Mouse (Mus musculus): ENCODE results near the gene Tbx10.
"Not testable (repeated sequence)": the region's sequence is repeated elsewhere in the genome, so short reads cannot be mapped to it uniquely, and the experiment has no call there.

The Tbx10 gene

DNA sequence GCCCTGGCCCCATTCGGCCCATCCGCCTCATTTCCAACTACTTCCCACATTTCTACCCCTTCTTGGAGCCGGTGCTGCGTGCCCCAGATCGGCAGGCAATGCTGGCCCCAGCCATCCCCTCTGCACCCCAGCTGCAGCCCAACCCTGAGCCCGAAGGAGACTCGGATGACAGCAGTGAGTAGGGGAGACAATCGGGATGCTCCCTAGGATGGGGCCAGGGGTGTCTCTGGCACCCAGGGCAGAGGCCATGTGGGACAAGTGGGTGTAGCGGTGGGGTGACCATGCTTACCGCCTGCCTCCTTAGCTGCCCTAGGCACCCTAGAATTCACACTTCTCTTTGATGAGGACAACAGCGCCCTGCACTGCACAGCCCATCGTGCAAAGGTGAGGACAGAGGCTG, 11.1 kb downstream of the Tbx10 start:
- no peak for DNase-seq (ENCODE audit: low spot score in 2 of 2)

DNA sequence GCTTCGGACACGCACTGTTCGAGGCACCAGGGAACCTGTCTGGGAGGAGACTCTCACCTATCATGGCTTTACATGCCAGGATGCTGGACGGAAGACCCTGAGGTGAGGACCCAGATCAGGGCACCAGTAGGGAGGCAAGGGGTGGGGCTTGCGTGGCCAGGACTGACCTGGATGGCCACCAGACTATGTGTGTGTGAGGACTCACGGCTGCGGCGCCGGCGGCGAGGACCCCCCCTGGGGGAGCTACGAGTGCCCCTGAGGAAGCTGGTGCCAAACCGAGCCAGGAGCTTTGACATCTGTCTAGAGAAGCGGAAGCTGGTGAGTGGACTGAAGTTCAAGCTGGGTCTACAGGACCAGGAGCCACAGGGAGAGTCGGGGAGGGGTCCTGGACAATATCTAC, 11.8 kb downstream of the Tbx10 start:
- no peak for DNase-seq (ENCODE audit: low spot score in 2 of 2)

DNA sequence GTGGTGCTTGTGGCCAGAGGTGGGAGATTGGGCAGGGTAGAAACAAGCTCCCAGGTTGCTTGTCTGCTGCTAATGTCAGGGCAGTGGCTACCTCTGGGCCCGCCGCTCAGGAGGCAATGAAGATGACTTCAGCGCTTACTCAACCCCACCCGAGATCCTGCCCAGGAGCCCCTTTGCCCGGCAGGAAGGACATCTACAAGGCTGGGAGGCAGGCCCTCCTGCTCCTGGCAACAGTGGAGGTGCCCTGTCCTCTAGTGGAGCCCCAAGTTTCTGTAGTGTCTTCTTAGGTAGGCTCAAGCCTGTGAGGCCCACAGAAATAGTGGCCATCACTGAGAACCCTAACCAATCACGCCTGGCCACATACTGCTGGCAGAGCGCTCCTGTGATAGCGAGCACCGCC, 12.5 kb downstream of the Tbx10 start:
- no peak for DNase-seq (ENCODE audit: low spot score in 2 of 2)

DNA sequence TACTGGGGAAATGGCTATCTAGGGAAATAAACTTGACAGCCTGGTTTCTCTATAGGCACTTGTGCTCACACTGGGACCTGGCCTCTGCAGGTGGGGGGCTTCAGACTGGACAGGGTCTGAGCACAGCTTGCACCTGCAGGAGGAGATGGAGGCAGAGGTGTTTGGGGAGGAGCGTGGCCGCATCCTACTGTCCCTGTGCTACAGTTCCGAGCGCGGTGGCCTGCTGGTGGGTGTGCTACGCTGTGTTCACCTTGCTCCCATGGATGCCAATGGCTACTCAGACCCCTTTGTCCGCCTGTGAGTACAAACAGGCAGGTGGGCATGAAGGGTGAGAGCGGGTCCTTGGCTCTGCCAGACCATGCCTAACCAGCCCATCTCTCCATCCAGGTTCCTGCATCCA, 13.4 kb downstream of the Tbx10 start:
- DNase-seq (ENCODE audit: low spot score in 2 of 2): no peak

DNA sequence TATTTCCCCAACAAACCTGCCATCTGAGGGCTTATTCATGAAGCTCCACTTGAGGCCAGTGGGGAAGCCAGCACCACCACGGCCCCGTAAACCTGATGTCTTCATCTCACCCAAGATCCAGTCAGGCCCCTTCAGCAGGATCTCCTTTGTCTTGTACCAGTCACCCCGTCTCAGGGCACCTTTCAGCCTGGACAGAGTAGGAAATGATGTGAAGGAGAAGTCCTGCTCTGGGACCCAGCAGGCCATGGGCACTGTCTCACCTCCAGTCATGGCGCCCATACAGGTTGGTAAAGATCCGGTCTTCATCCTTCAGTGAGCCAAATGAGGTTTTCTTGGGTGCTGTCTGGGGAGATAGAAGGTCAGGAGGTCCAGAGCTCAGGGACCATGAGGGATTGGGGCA, 18.5 kb downstream of the Tbx10 start:
- DNase-seq (ENCODE audit: low spot score in 2 of 2): no peak

DNA sequence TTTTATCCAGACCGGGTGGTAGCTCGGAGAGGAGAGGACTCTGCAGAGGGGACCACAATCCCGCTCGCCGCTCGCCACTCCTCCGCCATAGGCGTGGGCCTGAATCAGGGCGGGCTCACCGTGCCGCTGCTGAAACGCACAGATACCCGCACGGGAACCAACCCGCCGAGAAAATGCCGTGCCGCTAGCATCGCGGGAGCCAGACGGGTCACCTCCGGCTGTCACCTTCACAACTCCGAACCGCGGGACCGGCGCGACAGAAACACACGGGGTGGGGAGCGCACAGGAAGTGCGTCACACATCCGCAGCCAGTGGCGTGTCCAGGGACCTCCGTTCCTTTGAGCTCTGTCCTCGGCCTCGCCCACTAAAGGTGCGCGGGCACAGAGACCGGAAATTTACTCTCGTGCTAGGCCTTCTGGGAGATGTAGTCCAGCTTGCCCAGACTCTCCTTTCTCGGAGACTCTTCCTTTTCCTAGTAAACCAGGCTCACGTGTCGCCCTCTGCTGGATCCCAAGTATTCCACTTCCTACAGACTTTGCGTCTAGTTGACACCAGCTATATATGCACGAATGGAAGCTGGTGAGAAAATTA, 20.0 kb downstream of the Tbx10 start, which contains the start of gene Ndufv1:
TSS of gene Ndufv1 (minus strand) at position 375 of the 591 bp plus-strand sequence.
- peak; percentile 96 to 98 for DNase-seq (ENCODE audit: low spot score in 2 of 2)

DNA sequence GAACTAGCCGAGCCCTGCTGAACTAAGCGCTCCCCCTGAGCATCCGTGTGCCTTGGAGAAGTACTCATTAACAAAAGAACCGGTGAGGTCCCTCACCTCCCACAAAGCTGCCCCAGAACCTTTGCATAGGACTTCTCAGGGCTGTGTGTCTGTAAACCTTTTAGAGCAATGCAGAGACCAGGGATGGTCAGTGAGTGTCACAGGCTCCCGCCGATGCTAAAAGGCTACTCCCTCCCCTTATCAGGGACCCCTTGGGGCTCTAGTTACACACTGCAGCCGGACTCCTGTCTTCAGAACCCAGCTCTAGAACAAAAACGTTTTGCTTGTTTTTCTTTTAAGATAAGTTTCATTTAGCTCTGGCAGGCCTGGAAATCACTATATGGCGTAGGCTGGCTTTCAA, 20.5 kb downstream of the Tbx10 start:
- DNase-seq (ENCODE audit: low spot score in 2 of 2): no peak

DNA sequence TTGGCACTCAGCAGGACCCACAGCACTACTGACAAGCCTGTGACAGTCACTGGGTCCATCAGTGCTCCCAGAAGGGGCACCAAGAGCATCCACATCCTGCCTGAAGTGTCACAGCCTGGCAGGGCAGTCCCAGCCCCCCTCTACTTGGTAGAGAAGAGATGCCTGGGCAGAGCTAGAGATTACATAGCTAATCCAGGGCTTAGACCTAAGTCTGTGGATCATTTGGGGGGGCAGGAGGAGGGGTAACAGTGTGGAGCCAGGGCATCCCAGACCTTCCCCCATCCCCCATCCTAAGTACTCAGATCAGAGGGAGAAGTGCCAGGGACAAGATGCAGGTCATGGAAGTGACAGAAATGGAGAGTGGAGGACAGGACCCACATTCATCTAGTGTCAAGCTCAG, 22.2 kb downstream of the Tbx10 start:
- no peak for DNase-seq (ENCODE audit: low spot score in 2 of 2)

DNA sequence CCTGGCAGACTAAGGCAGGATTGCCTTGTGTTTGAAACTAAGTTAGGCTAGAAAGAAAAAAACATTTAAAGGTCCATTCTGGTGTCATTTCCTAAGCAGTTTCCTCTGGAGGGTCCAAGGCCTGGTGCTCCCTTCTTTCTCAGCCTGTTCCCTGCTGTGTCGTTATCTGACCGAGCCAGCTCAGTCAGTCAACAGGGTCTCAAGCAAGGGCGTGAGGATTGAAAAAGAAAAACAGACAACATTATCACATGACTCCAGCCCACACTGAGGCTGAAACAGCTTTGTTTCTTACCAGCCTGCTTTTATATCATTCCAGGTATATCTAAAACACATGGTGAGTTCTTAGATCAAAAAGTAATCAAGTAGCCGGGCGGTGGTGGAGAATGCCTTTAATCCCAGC, 23.1 kb downstream of the Tbx10 start:
- no peak for DNase-seq (ENCODE audit: low spot score in 2 of 2)

DNA sequence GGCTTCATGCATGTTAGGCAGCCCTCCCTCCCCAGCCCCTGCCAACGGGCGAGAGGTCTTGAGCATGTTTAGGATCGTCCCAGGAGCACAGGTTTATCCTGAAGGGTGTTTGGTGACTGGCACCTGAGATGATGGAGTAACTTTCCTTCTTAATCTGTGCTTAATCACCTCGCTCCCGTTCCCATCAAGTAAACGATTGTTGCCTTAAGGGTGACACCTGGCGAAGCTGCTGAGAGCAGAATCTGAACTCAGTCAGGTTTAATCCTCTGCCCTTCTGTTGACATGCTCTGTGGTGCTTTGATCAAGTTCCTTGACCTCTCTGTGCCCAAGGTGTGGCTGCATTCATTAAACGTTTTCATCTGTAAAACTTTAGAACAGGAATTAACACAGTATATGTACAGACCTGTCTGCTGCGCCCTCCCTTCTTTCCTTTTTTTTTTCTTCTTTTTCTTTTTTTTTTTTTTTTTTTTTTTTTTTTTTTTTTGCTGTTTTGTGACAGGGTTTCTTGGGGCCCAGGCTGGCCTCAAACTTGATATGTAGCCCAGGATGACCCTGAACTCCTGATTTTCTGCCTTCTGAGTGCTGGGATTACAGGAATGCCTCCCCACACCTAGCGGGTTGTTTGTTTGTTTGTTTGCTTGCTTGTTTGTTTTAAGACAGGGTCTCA, 25.5 kb downstream of the Tbx10 start:
- DNase-seq (ENCODE audit: low spot score in 2 of 2): no peak

DNA sequence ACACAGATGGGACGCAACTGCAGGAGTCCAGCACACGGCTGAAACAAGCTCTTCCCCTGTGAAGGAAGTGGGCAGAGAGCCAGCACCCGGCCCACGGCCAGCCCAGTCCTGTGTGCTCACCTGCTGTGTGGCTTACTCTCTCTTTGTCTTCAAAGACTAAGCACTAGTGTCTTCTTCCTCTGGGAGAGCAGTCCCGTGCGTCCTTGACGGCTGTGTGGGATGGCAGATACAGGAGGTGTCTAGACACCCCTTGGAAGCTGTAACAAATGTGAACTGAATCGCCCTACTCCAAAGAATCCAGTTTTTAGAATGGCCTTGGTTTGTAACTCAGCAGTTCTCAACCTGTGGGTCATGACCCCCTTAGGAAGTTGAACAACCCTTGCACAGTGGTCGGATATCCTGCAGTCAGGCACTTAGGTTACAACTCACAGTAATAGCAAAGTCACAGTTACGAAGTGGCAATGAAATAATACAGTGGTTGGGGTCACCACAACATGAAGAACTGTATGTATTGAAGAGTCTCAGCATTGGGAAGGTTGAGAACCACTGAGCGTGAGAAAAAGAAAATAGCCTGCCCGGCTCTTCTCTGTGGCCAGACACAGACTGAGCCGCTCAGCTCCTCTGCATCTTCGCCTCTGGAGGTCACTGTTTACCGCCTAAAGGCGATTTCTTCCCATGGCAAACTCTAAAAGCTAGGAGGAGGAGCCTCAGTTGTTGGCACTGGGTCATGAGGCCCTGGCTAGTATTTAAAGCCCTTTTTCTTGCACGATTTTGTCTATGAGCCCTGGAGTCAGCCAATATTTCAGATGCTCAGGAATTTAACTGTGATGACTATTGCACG, 26.4 kb downstream of the Tbx10 start:
- peak; percentile 62 to 68 for DNase-seq (ENCODE audit: low spot score in 2 of 2)

DNA sequence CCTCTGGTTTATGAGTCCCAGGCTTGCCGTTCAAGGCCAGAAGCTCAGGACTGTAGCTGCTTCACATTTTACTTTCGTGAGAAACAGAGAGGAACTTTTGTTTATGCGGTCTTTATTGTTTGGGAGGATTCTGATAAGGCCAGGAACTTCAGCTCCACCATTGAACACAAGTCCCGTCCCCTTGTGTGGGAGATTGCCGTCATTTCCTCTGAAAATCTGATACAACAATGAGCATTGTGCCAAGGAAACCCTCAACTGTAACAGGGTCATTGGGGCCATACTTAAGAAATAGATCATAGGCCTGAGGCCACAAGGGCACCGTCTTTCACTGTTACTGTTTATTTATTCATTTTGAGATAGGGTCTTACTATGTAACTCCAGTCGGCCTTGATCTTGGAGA, 30.6 kb downstream of the Tbx10 start:
- no peak for DNase-seq (ENCODE audit: low spot score in 2 of 2)

DNA sequence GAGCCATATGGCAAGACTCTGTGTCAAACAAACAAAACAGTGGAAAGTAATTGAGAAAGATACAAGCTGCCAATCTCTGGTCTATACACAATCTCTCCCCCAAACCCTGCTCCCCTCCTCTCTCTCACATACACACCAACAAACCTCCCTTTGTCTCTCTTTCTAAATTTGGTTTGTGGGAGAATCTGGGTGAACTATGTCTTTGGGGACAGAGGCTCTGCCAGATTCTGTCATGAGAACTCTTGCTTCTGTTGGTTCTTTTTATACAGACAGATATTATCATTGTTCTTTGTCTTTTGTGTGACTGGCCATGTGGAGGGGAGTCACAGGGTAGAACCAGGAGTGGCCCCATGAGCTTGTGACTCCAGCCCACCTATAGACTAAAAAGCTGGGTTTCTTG, 35.0 kb downstream of the Tbx10 start:
- DNase-seq (ENCODE audit: low spot score in 2 of 2): no peak

DNA sequence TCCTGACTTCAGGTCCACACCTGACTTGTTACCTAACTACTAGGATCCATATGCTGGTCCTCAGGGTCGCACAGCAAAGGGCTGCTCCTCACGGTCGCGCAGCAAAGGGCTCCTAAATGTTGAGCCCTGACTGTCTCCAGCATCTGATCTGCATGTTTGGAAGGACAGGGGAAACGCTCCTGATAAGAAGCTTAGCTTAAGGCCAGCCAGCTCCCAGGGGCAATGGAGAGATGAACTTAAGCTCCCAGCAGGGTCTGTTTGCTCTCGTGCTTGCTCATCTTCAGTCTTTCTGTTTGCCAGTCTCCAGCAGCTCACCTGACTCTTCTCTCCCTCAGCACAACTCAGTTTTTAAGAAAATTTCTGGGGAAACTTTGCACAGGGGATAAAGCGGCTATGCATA, 40.1 kb downstream of the Tbx10 start:
- no peak for DNase-seq (ENCODE audit: low spot score in 2 of 2)

DNA sequence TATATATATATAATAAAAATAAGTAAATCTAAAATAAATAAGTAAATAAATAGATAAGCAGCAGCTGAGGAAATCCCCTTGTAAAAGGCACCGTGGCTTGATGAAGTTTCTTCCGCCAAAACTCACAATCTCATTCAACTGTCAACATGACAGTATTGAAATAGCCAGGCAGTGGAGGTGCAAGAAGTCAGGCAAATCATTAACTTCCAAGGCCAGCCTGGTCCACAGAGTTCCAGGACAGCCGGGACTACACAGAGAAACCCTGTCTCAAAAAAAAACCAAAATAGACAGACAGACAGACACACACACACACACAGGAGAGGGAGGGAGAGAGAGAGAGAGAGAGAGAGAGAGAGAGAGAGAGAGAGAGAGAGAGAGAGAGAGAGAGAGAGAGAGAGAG, 40.7 kb downstream of the Tbx10 start:
- DNase-seq (ENCODE audit: low spot score in 2 of 2): no peak

DNA sequence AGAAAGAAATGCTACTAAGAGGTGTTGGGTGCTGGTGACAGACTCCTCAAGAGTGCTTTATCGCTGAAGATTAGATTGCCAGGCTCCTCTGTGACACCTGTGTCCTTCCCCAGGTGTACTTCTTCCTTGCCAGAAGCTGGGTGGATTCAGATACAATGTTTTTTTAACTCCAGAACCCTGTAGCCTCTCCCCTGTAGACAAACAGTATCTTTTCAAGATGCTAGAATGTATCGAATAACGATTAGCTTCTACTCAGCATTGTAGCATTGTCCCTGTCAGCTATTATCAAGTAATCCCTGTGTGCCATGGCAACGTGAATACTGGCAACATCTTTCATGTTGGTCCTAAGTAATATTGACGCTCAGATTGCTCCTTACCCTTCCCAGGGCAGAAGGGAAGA, 41.2 kb downstream of the Tbx10 start:
- DNase-seq (ENCODE audit: low spot score in 2 of 2): no peak

DNA sequence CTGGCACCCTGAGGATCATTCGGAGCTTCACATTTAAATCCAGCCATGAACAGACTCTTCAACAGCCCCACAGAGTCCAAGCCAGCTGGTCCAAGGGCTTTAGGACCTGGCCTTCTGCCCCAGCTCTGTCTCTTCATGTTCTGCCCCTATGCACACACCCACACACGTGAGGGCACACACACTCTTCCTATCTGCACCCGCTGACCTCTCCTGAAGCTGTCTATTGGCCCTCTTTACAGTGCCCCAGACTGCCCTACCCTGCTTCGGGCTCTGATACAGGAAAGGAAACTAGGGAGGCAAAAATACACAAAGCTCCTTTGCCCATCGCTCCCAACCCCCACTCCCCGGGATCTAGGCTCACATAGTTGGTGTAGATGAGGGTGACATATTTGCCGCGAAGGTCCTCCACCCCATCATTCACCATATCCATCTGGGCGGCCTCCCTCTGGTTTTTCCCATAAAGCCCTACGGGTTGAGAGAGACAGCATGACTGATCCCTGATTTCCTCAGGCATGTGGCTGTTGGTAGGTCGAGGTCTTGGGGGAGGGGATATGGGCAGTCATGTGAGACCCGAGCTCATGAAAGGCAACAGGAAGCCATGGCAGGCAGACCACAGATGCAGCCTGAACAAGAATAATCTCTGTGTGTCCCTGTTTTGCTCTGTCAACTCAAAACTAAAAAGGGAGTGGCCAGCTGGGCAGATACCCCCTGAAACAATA, 43.9 kb downstream of the Tbx10 start:
- DNase-seq (ENCODE audit: low spot score in 2 of 2): no peak

DNA sequence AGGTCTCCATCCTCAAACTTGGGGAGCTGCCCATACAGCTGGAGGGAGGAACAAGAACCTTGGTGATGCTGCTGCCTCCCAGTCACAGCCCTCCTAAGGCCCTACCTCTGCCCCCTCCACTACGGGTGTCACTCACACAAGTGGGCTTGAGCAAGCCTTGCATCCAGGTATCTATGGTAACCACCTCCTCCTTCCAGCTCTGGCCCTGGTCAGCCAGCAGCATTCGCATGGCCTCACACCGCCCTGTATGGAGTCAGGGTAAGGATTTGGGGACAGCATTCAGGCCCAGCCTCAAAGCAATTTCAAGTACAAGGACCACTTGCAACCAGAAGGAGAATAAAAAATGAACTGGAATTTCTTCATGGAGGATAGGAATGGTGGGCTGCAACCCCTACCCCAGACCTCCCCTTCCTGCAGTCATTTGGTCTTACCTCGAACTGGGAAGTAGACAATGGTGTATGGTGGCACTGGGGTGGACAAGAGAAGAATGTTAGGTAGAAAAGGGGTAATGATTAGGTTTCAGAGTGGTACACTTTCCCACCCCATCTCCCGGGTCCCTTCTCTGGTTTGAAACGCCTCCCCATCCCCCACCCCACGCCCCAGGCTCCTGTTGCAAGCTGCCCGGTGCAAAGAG, 44.7 kb downstream of the Tbx10 start:
- DNase-seq (ENCODE audit: low spot score in 2 of 2): not testable (repeated sequence)

DNA sequence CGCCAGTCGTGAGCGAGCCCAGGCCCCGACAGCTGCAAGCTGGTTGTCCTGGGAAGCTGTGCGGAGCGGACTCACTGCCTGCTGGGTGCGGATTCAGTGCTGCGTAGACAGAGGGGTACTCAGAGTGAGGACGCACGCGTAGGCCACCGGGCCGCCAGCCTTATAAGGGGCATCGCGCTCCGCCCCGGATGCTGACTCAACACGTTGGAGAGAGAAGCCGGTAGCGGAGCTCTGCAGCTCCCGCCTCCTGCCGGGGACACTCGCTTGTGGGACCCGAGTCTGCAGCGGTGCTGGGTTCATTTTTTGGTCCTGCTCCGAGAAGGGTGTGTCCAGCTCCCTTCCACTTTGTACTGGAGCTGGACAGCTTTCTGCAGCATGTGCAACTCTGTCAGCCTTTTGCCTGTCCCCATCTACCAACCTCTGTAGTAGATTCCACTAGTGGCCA, 45.3 kb downstream of the Tbx10 start, which contains the start of gene Gstp1:
TSS of gene Gstp1 (minus strand) at position 198 of the 445 bp plus-strand sequence.
- peak; percentile 72 to 82 for DNase-seq (ENCODE audit: low spot score in 2 of 2)

DNA sequence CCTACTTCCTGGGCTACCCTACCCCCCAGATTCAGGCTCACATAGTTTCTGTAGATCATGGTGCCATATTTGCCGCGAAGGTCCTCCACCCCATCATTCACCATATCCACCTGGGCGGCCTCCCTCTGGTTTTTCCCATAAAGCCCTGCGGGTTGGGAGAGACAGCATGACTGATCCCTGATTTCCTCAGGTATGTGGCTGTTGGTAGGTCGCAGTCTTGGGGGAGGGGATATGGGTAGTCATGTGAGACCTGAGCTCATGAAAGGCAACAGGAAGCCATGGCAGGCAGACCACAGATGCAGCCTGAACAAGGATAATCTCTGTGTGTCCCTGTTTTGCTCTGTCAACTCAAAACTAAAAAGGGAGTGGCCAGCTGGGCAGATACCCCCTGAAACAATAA, 48.4 kb downstream of the Tbx10 start:
- DNase-seq (ENCODE audit: low spot score in 2 of 2): not testable (repeated sequence)

DNA sequence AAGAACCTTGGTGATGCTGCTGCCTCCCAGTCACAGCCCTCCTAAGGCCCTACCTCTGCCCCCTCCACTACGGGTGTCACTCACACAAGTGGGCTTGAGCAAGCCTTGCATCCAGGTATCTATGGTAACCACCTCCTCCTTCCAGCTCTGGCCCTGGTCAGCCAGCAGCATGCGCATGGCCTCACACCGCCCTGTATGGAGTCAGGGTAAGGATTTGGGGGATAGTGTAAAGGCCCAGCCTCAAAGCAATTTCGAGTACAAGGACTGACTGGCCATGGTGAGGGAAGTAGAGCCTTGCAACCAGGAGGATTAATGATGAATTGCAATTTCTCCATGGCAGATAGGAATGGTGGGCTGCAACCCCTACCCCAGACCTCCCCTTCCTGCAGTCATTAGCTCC, 48.9 kb downstream of the Tbx10 start:
- not testable (repeated sequence) for DNase-seq (ENCODE audit: low spot score in 2 of 2)

DNA sequence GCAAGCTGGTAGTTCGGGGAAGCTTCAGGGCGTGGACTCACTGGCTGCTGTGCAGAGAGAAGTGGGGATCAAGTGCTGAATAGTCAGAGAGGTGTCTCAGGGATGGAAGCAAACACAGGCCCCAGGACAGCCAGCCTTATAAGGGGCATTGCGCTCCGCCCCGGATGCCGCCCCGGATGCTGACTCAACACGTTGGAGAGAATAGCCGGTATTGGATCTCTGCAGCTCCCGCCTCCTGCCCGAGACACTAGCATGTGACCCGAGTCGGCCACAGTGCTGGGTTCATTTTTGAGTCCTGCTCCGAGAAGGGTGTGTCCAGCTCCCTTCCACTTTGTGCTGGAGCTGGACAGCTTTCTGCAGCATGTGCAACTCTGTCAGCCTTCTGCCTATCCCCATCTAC, 49.6 kb downstream of the Tbx10 start:
- no peak for DNase-seq (ENCODE audit: low spot score in 2 of 2)
